Mouse (Mus musculus) limb, embryonic 14.5 days (tissue): ENCODE measurements around the gene Vmn2r37. TPM values are rescaled to one million over a fixed set of nuclear protein-coding genes. Genes with fewer than 3 reads are reported as not detected.
"Not testable (repeated sequence)": the region's sequence is repeated elsewhere in the genome, so short reads cannot be mapped to it uniquely, and the experiment has no call there.

Experiments used
- ATAC-seq: fragments of 200-750 bp; cut with Nextera tagmentation; 2 replicates; pipeline ENCODE4 v1.8.0; 2017; ENCODE audit warnings: low read depth, moderate number of reproducible peaks, moderate TSS enrichment; ENCODE audit not compliant: low FRiP score
- DNase-seq: peaks from one replicate; pipeline ENCODE4 v3.0.0-alpha.2; 2015; ENCODE audit warnings: low spot score
- H3K27ac ChIP-seq: fragments of 300-500 bp; sonication (generic); replicated peaks from 2 replicates; pipeline ENCODE4 v1.5.1; 2014; ENCODE audit warnings: low read depth, mild to moderate bottlenecking, low read length, moderate library complexity, mixed read lengths
- H3K27me3 ChIP-seq: fragments of 300-500 bp; sonication (generic); 2 replicates; pipeline ENCODE4 v1.6.1; 2014; ENCODE audit warnings: low read length, mixed read lengths; ENCODE audit not compliant: control insufficient read depth, insufficient read depth
- H3K36me3 ChIP-seq: fragments of 300-500 bp; sonication (generic); 2 replicates; pipeline ENCODE4 v1.6.1; 2014; ENCODE audit warnings: mild to moderate bottlenecking, low read length, moderate library complexity, mixed read lengths; ENCODE audit not compliant: control insufficient read depth, insufficient read depth
- H3K4me1 ChIP-seq: fragments of 300-500 bp; sonication (generic); 2 replicates; pipeline ENCODE4 v1.6.1; 2014; ENCODE audit warnings: antibody characterized with exemption, low read length, mixed read lengths; ENCODE audit not compliant: control insufficient read depth, insufficient read depth
- H3K4me2 ChIP-seq: fragments of 300-500 bp; sonication (generic); replicated peaks from 2 replicates; pipeline ENCODE4 v1.6.1; 2014; ENCODE audit warnings: low read depth, mild to moderate bottlenecking, low read length, moderate library complexity; ENCODE audit not compliant: severe bottlenecking
- H3K4me3 ChIP-seq: fragments of 300-500 bp; sonication (generic); replicated peaks from 2 replicates; pipeline ENCODE4 v1.5.1; 2014; ENCODE audit warnings: low read length
- H3K9ac ChIP-seq: fragments of 300-500 bp; sonication (generic); 2 replicates; pipeline ENCODE4 v1.6.1; 2014; ENCODE audit warnings: mild to moderate bottlenecking, low read depth, low read length, moderate library complexity; ENCODE audit not compliant: severe bottlenecking
- H3K9me3 ChIP-seq: fragments of 300-500 bp; sonication (generic); 2 replicates; pipeline ENCODE4 v1.6.1; 2016; ENCODE audit warnings: low read length; ENCODE audit not compliant: control insufficient read depth
- WGBS: fragments of 180-500 bp; shearing (Covaris S2); extraction: QIAGEN DNeasy Blood & Tissue Kit; methylation state at CpG from one replicate; pipeline ENCODE4 v1.1.7; 2014; 5-methylcytosine and 5-hydroxymethylcytosine counted together
- polyA plus RNA-seq, 2 experiments: library from polyadenylated mRNA; depleted of rRNA in 1 of 2; stranded (reverse) in 1 of 2; unstranded in 1 of 2; fragments of >200 nt; fragmentation: Nextera tagmentation in 1 of 2; extraction: Ambion mirVana in 1 of 2; gene quantifications; 2 replicates each; pipeline versions ENCODE4 v1.2.1 to v1.2.3; 2012 to 2014

Vmn2r37 gene
- polyA plus RNA-seq (2012; rRNA removed) (not detected in 2 replicates), polyA plus RNA-seq (2014; fragmentation: Nextera tagmentation; extraction: Ambion mirVana) (not detected in 2 replicates)

GRCm38 (mm10) chr7:9223553-9223952 is at the start of gene Vmn2r37:
Gene Vmn2r37, minus strand, starts transcription at chr7:9223653.
- DNase-seq, H3K9ac ChIP-seq, ATAC-seq, H3K9me3 ChIP-seq, H3K4me2 ChIP-seq, H3K27ac ChIP-seq, H3K36me3 ChIP-seq, H3K4me3 ChIP-seq, H3K4me1 ChIP-seq, H3K27me3 ChIP-seq: not testable (repeated sequence)
- WGBS: 55% methylated on average over 1 of the region's 2 CpGs

Other genes with a start within 250 kb of the Vmn2r37 start
- not detected in 2 replicates for gene Vmn2r39, start 192.9 kb downstream of the Vmn2r37 start, polyA plus RNA-seq (2012; rRNA removed)
- gene Vmn2r39, start 192.9 kb downstream of the Vmn2r37 start, polyA plus RNA-seq (2014; fragmentation: Nextera tagmentation; extraction: Ambion mirVana): not detected in 2 replicates
- gene Vmn2r38, start 125.8 kb downstream of the Vmn2r37 start, polyA plus RNA-seq (2012; rRNA removed): not detected in 2 replicates
- gene Vmn2r38, start 125.8 kb downstream of the Vmn2r37 start, polyA plus RNA-seq (2014; fragmentation: Nextera tagmentation; extraction: Ambion mirVana): not detected in 2 replicates